In the genomic region with DNA sequence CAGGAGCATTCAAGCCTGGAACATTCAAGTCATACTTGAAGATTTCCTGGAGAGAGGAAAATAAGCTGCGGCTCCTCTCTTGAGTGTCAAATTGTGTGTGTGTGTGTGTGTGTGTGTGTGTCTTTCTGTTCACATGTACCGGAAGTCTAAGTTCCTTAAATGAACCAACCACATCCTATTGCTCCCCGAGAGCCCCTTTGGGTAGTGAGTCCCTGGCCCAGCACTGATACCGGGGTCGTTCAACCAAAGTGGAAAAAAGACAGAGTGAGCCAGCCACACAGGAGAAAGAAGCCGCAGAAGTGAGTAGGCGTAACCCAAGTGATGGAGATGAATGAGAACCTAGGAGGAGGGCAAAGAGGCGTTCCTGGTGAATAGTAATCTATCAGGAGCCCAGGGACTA, we compare ENCODE assay signal across 9 mouse cellular contexts. TPM values are rescaled to one million over a fixed set of nuclear protein-coding genes. Genes with fewer than 3 reads are reported as not detected.
DNase-seq lines count a peak whose midpoint lies in the region; ATAC-seq and TF ChIP-seq lines count a peak whose summit lies in the region.
"Had no signal": no experiment of that assay in that cellular context is flagged by ENCODE, and none has a peak within 500 bp of the region (broad histone marks: within the 10 kb centered on the region; RNA-seq: fewer than 3 reads in every experiment).

No protein-coding gene starts in this region.

- ATAC-seq in kidney, embryonic 15.5 days (replicated peaks; ENCODE audit: low FRiP score), result no peak
- ATAC-seq in hindbrain, embryonic 13.5 days (ENCODE audit: low FRiP score), result no peak
- 0 out of 2 replicates have a peak, but pooled peaks have one; percentile 16 for ATAC-seq in megakaryocyte-erythroid progenitor cell, adult 5-6 weeks (replicated peaks; ENCODE audit: low FRiP score, low TSS enrichment, poor library complexity, severe bottlenecking)
- ATAC-seq: forebrain, embryonic 15.5 days had no signal

- H3K4me3 ChIP-seq in kidney, embryonic 15.5 days (replicated peaks), result peak overlapping the region; percentile 59
- peak overlapping the region; percentile 88; the same call in 1 of the 2 replicates for H3K4me3 ChIP-seq in ES-Bruce4 (ENCODE audit: low read depth, low read length)
- no peak overlapping the region for H3K4me3 ChIP-seq in hindbrain, embryonic 13.5 days

- no peaks in the 10 kb centered on the region for H3K36me3 ChIP-seq in kidney, embryonic 15.5 days
- H3K36me3 ChIP-seq in ES-Bruce4 (ENCODE audit: control insufficient read depth, insufficient read depth, low read length, poor library complexity, severe bottlenecking), result no peaks in the 10 kb centered on the region
- H3K36me3 ChIP-seq in hindbrain, embryonic 13.5 days, result no peaks in the 10 kb centered on the region
- H3K36me3 ChIP-seq: forebrain, embryonic 15.5 days had no signal

- 43% methylated on average over 8 of the region's 8 CpGs for WGBS in kidney, embryonic 15.5 days
- 53% methylated on average over 8 of the region's 8 CpGs for WGBS in hindbrain, embryonic 13.5 days

- H3K27me3 ChIP-seq in kidney, embryonic 15.5 days, result peaks cover 66% of the 10 kb centered on the region
- no peaks in the 10 kb centered on the region for H3K27me3 ChIP-seq in ES-Bruce4 (ENCODE audit: control insufficient read depth, insufficient read depth, low read length, poor library complexity, severe bottlenecking)
- peaks cover 71% of the 10 kb centered on the region for H3K27me3 ChIP-seq in hindbrain, embryonic 13.5 days

- H3K9ac ChIP-seq in kidney, embryonic 15.5 days, result no peak overlapping the region
- H3K9ac ChIP-seq in ES-Bruce4 (ENCODE audit: low read depth, poor library complexity, severe bottlenecking), result peak overlapping the region; percentile 90
- no peak overlapping the region for H3K9ac ChIP-seq in hindbrain, embryonic 13.5 days
- H3K9ac ChIP-seq: forebrain, embryonic 15.5 days had no signal

- TF ChIP-seq EP300 in ES-Bruce4 (IDR thresholded peaks at IDR 0.05; ENCODE audit: insufficient read depth, low read depth, low read length), result no peak

- DNase-seq in kidney, adult 8-10 months, result no peak
- DNase-seq in adrenal gland, adult 2 months, result no peak
- no peak for DNase-seq in layer of hippocampus, adult 8-10 months (ENCODE audit: low spot score in 2 of 2)
- no peak for DNase-seq in frontal cortex, postnatal 14 days (ENCODE audit: low spot score in 2 of 2)

- no peak for TF ChIP-seq POLR2A in ES-Bruce4 (IDR thresholded peaks at IDR 0.05; ENCODE audit: insufficient read depth, low read length)

- peak overlapping the region; percentile 93 for H3K4me2 ChIP-seq in kidney, embryonic 15.5 days
- H3K4me2 ChIP-seq in hindbrain, embryonic 13.5 days, result peak overlapping the region; percentile 83; the same call in 1 of the 2 replicates

- H3K4me1 ChIP-seq in kidney, embryonic 15.5 days, result peaks cover 21% of the 10 kb centered on the region
- H3K4me1 ChIP-seq in ES-Bruce4 (ENCODE audit: control insufficient read depth, insufficient read depth, low read length), result peaks cover 6% of the 10 kb centered on the region
- H3K4me1 ChIP-seq in hindbrain, embryonic 13.5 days (replicated peaks), result peaks cover 20% of the 10 kb centered on the region

- no peaks in the 10 kb centered on the region for H3K9me3 ChIP-seq in kidney, embryonic 15.5 days (replicated peaks)
- no peaks in the 10 kb centered on the region for H3K9me3 ChIP-seq in ES-Bruce4 (replicated peaks; ENCODE audit: control insufficient read depth, insufficient read depth, low read length, poor library complexity, severe bottlenecking)
- no peaks in the 10 kb centered on the region for H3K9me3 ChIP-seq in hindbrain, embryonic 13.5 days
- H3K9me3 ChIP-seq: forebrain, embryonic 15.5 days had no signal

- no peak overlapping the region for H3K27ac ChIP-seq in kidney, embryonic 15.5 days
- H3K27ac ChIP-seq in ES-Bruce4 (ENCODE audit: insufficient read depth, low read length), result no peak overlapping the region
- H3K27ac ChIP-seq in hindbrain, embryonic 13.5 days, result no peak overlapping the region
- H3K27ac ChIP-seq: forebrain, embryonic 15.5 days had no signal

- no peak for TF ChIP-seq CTCF in ES-Bruce4 (IDR thresholded peaks at IDR 0.05; ENCODE audit: low read depth, low read length)

RNA-seq across cellular contexts. Expression of a gene that starts 1.7 kb away (rescaled TPM):
- polyA plus RNA-seq in kidney, embryonic 15.5 days (2015; fragmentation: Nextera tagmentation; extraction: Ambion mirVana), result 32.0 and 32.5 TPM in 2 replicates
- polyA plus RNA-seq in ES-Bruce4 (2011; ENCODE audit: insufficient read depth, insufficient read length, low read depth, missing spikeins), result 118 and 123 TPM in 2 replicates
- polyA plus RNA-seq in hindbrain, embryonic 13.5 days (2015; fragmentation: Nextera tagmentation; extraction: Ambion mirVana), result 0.42 and 0.71 TPM in 2 replicates
- not detected in 2 replicates for total RNA-seq in megakaryocyte-erythroid progenitor cell, adult 5-6 weeks (2014; fragmentation: Nextera tagmentation)
- 0.42 and 1.2 TPM in 2 replicates for total RNA-seq in megakaryocyte-erythroid progenitor cell, adult 5-6 weeks (2017)
- 1 to 10 TPM in 1 of 2 experiments, under 1 TPM in 1; 0.48 to 1.5 TPM for total RNA-seq in adrenal gland, adult 2 months (2021)
- polyA plus RNA-seq in adrenal gland, adult 2 months (2012; rRNA removed), result 0.41 and 1.2 TPM in 2 replicates
- total RNA-seq in layer of hippocampus, adult 8-10 months (2022), result 10 to 100 TPM in 1 of 4 experiments, 1 to 10 TPM in 1, under 1 TPM in 2; 0.70 to 14.8 (median 5.4) TPM

Comparison
In these comparisons a context has a peak if more than half of its experiments do, and no peak if none do; other contexts are left out.
1. RNA of a gene that starts 1.7 kb away (polyA plus RNA-seq): 118 to 123 TPM in ES-Bruce4 and 32.0 to 32.5 TPM in kidney, embryonic 15.5 days; 0.41 to 1.2 TPM in adrenal gland, adult 2 months and 0.42 to 0.71 TPM in hindbrain, embryonic 13.5 days; every median in the first group is over 10 times any median in the second.